Mouse (Mus musculus): ENCODE results near the gene Kdm4b.

DNA sequence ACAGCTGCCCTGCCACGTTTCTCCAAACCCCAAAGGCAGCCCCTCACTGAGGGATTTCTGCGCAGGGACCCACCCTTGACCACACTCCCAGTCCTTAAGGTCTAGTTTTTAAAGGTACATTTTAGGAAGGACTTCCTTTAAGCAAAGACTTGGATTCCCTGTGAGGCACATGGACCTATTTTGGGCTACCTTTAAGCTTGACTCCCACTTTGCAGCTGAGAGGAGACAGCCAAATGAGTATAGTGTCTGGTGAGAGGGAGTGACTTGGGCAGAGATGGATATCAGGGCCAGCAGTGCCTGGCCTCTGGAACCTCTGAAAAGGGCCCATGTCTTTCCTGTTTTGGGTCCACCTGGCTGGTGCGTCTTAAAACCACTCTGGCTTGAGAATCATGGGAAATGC lies 100.1 kb downstream of the Kdm4b start:
- TF ChIP-seq CTCF (IDR thresholded peaks at IDR 0.05; ENCODE audit: extremely low read depth, insufficient read depth, insufficient read length, insufficient replicate concordance) (no peak), POLR2A (IDR thresholded peaks at IDR 0.05; ENCODE audit: low read depth, low read length) (no peak)

Measured in spleen, adult 2 months (tissue).